Mouse (Mus musculus) liver, postnatal 0 days (tissue): Measurements from ENCODE around the gene Acsm1. TPM values are rescaled to one million over a fixed set of nuclear protein-coding genes. Genes with fewer than 3 reads are reported as not detected.

Experiments
- ATAC-seq: fragments of 200-750 bp; cut with Nextera tagmentation; 2 replicates; pipeline ENCODE4 v1.8.0; 2017; ENCODE audit warnings: mild to moderate bottlenecking, moderate library complexity
- DNase-seq: peaks from one replicate; pipeline ENCODE4 v3.0.0-alpha.2; 2016
- H3K27ac ChIP-seq: fragments of 300-500 bp; sonication (generic); 2 replicates; pipeline ENCODE4 v1.5.1; 2014; ENCODE audit warnings: antibody characterized with exemption, moderate library complexity, mild to moderate bottlenecking, low read depth
- H3K27me3 ChIP-seq: fragments of 300-500 bp; sonication (generic); 2 replicates; pipeline ENCODE4 v1.6.1; 2014; ENCODE audit warnings: low read length, control low read depth, mixed read lengths; ENCODE audit not compliant: insufficient read depth
- H3K36me3 ChIP-seq: fragments of 300-500 bp; sonication (generic); replicated peaks from 2 replicates; pipeline ENCODE4 v1.6.1; 2014; ENCODE audit warnings: mild to moderate bottlenecking, control low read depth, low read length, moderate library complexity, mixed read lengths; ENCODE audit not compliant: insufficient read depth
- H3K4me1 ChIP-seq: fragments of 300-500 bp; sonication (generic); 2 replicates; pipeline ENCODE4 v1.6.1; 2014; ENCODE audit warnings: antibody characterized with exemption, mild to moderate bottlenecking, control low read depth; ENCODE audit not compliant: insufficient read depth
- H3K4me2 ChIP-seq: fragments of 300-500 bp; sonication (generic); 2 replicates; pipeline ENCODE4 v1.6.1; 2014; ENCODE audit warnings: low read depth, mild to moderate bottlenecking, low read length, moderate library complexity, mixed read lengths
- H3K4me3 ChIP-seq: fragments of 300-500 bp; sonication (generic); 2 replicates; pipeline ENCODE4 v1.5.1; 2014; ENCODE audit warnings: low read depth, low read length
- H3K9ac ChIP-seq: fragments of 300-500 bp; sonication (generic); replicated peaks from 2 replicates; pipeline ENCODE4 v1.6.1; 2014; ENCODE audit warnings: mild to moderate bottlenecking, moderate library complexity
- H3K9me3 ChIP-seq: fragments of 300-500 bp; sonication (generic); 2 replicates; pipeline ENCODE4 v1.6.1; 2016; ENCODE audit warnings: mild to moderate bottlenecking, control low read depth, low read length, mixed read lengths
- CTCF ChIP-seq: sonication (generic); IDR thresholded peaks from 2 replicates; pipeline ENCODE4 v1.5.1; 2016; ENCODE audit warnings: antibody characterized with exemption, low read depth
- EP300 ChIP-seq: IDR thresholded peaks from 2 replicates; pipeline ENCODE4 v1.6.1; 2016; ENCODE audit warnings: antibody characterized with exemption, low read depth, mild to moderate bottlenecking
- WGBS: fragments of 180-500 bp; shearing (Covaris S2); extraction: QIAGEN DNeasy Blood & Tissue Kit; methylation state at CpG from one replicate; pipeline ENCODE4 v1.1.7; 2014; ENCODE audit not compliant: insufficient replicate concordance; 5-methylcytosine and 5-hydroxymethylcytosine counted together
- polyA plus RNA-seq: library from polyadenylated mRNA; unstranded; fragments of >200 nt; fragmentation: Nextera tagmentation; extraction: Ambion mirVana; gene quantifications from 2 replicates; pipeline ENCODE4 v1.2.1, GENCODE M21; 2015

The Acsm1 gene
- polyA plus RNA-seq, 1 experiment from 2014 or later = 74.6 TPM

DNA sequence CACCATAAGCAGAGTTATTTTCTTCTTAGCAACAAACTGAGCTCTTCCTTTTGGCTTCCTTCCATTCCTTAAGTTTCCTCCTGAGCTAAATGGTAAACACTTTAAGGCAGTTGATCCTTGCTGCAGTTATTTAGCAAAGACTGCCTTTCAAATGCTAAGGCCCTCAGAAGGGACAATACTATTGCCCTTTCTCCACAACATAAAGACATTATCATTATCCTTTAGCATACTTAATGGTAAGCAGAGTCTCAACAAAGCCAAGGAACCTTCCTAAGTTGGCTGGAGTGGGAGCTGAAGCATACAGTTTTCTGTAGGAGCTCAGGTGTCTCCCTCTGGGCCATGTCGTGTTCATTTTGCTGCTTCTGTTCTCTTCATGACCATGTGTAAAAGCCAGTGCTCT lies 11.5 kb upstream of the Acsm1 start:
- Histone ChIP-seq H3K9ac (no peak overlapping the region), H3K4me2 (no peak overlapping the region), H3K4me1 (no peaks in the 10 kb centered on the region), H3K27me3 (no peaks in the 10 kb centered on the region), H3K4me3 (no peak overlapping the region), H3K36me3 (no peaks in the 10 kb centered on the region), H3K27ac (no peak overlapping the region), H3K9me3 (no peaks in the 10 kb centered on the region)
- TF ChIP-seq EP300 (no peak), CTCF (no peak)
- DNase-seq = no peak
- no peak for ATAC-seq
- 44% methylated on average over 1 of the region's 1 CpGs for WGBS

DNA sequence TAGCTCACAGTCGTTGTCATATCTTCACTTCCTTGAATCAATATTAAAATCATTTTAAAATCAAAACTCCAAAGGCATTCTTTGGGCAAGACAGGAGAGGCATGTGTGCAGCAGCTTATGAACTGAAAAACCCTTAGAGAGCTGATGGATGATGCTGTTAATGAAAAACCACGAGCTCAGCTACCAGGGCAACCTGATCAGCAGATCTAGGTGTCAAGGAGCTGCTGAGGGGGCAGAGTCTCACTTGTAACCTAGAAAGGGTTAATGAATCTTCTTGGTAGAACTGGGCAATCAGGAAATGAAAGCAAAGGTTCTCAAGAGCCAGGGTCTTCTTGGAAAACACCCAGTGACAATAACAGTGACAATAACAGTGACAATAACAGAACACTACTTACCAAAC lies 10.3 kb upstream of the Acsm1 start:
- Histone ChIP-seq H3K4me3 (no peak overlapping the region), H3K9ac (no peak overlapping the region), H3K4me1 (no peaks in the 10 kb centered on the region), H3K36me3 (no peaks in the 10 kb centered on the region), H3K4me2 (no peak overlapping the region), H3K27me3 (no peaks in the 10 kb centered on the region), H3K9me3 (no peaks in the 10 kb centered on the region), H3K27ac (no peak overlapping the region)
- 51% methylated on average over 2 of the region's 2 CpGs for WGBS
- TF ChIP-seq EP300 (no peak), CTCF (no peak)
- ATAC-seq (no peak), DNase-seq (no peak)

DNA sequence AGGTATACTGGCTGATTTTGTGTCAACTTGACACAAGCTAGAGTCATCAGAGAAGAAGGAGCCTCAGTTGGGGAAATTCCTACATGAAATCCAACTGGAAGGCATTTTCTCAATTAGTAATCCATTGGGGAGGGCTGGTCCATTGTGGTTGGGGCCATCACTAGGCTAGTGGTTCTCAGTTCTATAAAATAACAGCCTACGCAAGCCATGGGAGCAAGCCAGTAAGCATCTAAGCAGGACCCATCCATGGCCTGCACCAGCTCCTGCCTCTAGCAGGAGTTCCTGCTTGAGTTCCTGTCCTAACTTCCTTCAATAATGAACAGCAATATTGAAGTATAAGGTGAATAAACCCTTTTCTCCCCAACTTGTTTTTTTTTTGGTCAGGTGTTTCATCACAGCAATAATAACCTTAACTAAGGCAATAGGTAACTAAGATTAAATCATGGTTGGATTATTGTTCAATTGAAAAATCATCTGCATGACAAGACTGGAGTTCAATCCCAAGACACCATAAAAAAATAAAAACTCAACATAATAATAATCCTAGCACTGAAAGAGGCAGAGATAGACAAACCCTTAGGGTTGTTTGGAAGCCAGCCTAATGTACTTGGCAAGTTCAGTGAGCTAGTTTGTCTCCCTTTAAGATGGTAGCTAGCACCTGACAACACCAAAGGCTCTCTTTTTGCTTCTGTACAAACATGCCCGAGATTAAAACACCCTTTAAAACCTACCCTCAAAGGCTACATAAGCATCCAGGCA lies 5.5 kb upstream of the Acsm1 start:
- TF ChIP-seq EP300 = no peak
- TF ChIP-seq CTCF = no peak
- ATAC-seq (no peak), DNase-seq (no peak)
- no peak overlapping the region for H3K4me3 ChIP-seq
- no peak overlapping the region for H3K4me2 ChIP-seq
- no peak overlapping the region for H3K27ac ChIP-seq
- no peaks in the 10 kb centered on the region for H3K36me3 ChIP-seq
- H3K9ac ChIP-seq = no peak overlapping the region
- no peaks in the 10 kb centered on the region for H3K27me3 ChIP-seq
- 57% methylated on average over 2 of the region's 2 CpGs for WGBS
- H3K9me3 ChIP-seq = no peaks in the 10 kb centered on the region
- H3K4me1 ChIP-seq = no peaks in the 10 kb centered on the region

DNA sequence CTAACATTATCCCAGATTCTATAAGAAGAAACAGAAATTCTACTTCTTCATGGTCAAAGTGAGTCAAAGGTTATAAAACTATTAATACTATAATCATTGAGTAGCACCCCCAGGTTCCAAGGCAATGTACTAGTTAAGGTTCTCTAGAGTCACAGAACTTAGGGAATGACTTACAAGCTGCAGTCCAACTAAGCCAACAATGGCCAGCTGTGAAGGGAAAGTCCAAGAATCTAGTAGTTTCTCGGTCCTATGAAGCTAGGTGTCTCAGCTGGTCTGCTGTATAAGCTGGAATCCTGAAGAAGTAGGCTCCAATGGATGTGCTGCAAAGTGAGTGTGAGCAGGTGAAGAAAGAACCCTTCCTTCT lies 4.9 kb upstream of the Acsm1 start:
- Histone ChIP-seq H3K9ac (no peak overlapping the region), H3K9me3 (no peaks in the 10 kb centered on the region), H3K4me1 (no peaks in the 10 kb centered on the region), H3K4me3 (no peak overlapping the region), H3K27ac (no peak overlapping the region), H3K27me3 (no peaks in the 10 kb centered on the region), H3K4me2 (no peak overlapping the region), H3K36me3 (no peaks in the 10 kb centered on the region)
- no peak for TF ChIP-seq EP300
- TF ChIP-seq CTCF = no peak
- DNase-seq = no peak
- no peak for ATAC-seq
- WGBS = 69% methylated on average over 1 of the region's 1 CpGs

DNA sequence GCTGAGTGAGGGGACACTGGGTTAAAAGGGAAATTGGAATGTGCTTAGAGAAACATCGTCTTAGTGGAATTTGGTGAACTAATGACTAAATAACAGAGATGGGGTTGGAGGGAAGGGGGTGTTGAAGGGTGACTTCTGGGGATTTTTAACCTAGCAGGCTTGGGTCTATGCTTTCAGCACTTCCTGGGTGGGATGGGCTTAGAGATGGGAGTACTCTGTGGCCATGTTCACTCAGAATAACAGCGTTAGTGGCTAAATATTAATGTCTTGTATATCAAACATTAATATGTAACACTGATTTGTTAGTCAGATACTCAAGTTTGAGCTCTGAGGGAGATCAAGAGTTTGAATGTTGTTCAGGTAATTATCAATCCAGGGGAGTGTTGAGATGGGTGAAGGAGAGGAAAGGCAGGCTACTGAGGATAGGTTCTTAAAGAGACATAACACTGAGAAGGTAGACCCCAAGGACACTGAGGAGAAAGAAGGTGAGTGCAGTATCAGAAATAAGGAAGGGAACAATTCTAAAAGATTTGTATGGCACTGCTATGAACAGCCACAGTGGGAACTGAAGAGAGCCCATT lies 1.8 kb upstream of the Acsm1 start:
- TF ChIP-seq EP300 (no peak), CTCF (no peak)

DNA sequence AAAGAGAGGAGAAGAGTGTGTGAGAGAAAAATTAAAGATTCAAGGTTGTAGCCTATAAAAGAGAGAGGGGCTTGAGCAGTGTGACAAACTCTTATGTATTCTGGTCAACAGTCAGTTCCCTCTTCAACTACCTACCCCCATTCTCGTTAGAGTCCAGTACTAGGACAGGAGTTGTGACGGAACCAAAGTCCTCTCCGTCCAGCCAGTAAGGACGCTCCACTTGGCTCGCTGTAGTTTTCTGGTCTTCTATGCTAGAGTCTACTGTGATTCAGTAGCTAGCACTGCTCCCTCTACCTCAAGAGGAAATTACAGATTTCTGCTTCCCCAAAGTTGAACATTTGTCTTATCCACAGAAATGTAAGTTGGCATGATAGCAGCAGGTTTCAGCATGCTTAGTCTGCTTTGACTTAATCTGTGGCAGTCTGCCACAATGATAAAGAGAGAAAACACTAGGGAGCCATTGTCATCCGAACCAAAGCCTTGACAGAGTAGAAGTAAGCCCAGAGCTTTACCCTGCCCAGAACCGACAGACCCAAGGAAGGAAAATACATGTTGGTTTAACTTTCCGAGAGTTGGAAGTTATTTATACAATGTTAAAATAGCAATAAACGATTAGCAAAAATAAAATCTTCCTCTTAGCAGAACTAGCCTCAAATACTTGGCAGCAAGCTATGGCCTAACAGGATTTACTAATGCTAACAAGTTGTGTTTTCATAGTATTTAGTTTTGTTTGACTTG lies 731 bp upstream of the Acsm1 start:
- DNase-seq (no peak), ATAC-seq (no peak)
- no peak overlapping the region for H3K27ac ChIP-seq
- WGBS = 69% methylated on average over 9 of the region's 9 CpGs
- H3K4me3 ChIP-seq = no peak overlapping the region
- H3K4me2 ChIP-seq = no peak overlapping the region
- TF ChIP-seq EP300 = no peak
- TF ChIP-seq CTCF = no peak
- no peak overlapping the region for H3K9ac ChIP-seq
- no peaks in the 10 kb centered on the region for H3K36me3 ChIP-seq
- H3K9me3 ChIP-seq = no peaks in the 10 kb centered on the region
- H3K4me1 ChIP-seq = no peaks in the 10 kb centered on the region
- H3K27me3 ChIP-seq = no peaks in the 10 kb centered on the region

More for the DNA sequence above, 1.8 kb upstream of the Acsm1 start:
- DNase-seq (no peak), ATAC-seq (no peak)
- 68% methylated on average over 2 of the region's 2 CpGs for WGBS
- Histone ChIP-seq H3K4me1 (no peaks in the 10 kb centered on the region), H3K9me3 (no peaks in the 10 kb centered on the region), H3K9ac (no peak overlapping the region), H3K27me3 (no peaks in the 10 kb centered on the region), H3K4me2 (no peak overlapping the region), H3K27ac (no peak overlapping the region), H3K4me3 (no peak overlapping the region), H3K36me3 (no peaks in the 10 kb centered on the region)
